Mouse (Mus musculus) naive thymus-derived CD4-positive, alpha-beta T cell, adult 2 months (primary cell): Measurements from ENCODE around the gene Glod5.
"Not testable (repeated sequence)": the region's sequence is repeated elsewhere in the genome, so short reads cannot be mapped to it uniquely, and the experiment has no call there.

Source experiments
- DNase-seq: peaks from one replicate; pipeline ENCODE4 v3.0.0-alpha.2; 2011; ENCODE audit warnings: low read depth

The Glod5 gene

DNA sequence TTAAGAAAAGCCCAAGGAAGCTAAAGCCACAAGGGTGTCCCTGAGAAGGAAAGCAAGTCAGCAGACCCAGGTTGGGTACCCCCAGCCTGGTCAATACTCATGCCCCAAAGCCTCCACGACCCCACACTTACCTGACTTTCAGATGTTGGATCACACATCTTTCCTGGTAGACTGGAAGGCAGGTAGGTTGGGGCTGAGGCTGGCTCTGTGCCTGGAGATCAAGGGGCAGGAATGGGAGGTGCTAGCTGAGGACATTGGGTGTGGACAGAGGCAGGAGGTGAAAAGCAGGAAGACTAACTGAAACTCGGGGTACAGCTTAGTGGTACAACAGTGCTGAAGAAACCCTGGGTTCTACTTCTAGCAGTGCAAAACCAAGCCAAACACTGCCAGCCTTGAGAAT, at the start of gene Glod5:
Gene Glod5, minus strand, starts transcription at position 207 of the 400 bp plus-strand sequence.
- no peak for DNase-seq

DNA sequence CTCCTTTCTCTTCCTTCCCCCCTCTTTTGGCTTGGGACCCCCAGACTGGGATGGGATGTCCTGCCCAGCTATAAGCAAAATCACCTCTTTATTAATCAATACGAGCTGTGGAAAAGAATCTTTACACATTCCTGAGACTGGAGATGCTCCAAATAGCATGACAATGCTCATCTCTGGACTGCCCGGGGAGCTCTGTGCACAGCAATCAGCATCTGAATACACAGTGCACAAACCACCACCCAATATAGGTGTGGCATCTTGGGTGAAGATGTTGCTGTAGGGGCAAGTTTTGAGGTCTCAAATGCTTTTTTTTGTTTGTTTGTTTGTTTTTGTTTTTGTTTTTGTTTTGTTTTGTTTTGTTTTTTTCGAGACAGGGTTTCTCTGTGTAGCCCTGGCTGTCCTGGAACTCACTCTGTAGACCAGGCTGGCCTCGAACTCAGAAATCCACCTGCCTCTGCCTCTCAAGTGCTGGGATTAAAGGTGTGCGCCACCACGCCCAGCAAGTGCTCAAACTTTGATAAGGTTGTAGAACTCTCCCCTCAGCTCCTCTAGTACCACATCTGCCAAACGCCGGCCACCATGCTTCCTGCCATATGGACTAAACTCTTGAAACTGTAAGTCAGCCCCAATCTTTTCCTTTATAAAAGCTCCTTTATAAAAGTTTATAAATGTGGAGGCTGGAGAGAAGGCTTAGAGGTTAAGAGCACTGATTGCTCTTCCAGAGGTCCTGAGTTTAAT, 32.9 kb upstream of the Glod5 start:
- DNase-seq = not testable (repeated sequence)

DNA sequence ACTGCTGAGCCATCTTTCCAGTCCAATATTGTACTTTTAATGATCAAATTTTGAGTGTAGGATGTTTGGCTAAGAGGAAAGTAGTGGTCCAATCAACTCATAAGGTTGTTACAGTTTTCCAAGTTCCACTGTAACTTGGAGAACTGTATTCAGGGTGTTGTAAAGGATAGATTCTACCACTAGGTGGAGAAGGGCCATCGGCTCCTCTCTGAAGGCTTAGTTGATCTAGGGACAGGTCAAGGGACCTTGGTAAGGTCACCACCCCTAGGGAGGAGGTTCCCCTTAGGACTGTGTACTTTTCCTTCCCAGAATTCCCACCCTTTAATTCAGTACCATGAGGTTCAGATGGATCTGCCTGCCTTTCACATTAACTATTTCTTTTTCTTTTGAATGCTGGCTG, 14.7 kb upstream of the Glod5 start:
- DNase-seq = peak; percentile 23

DNA sequence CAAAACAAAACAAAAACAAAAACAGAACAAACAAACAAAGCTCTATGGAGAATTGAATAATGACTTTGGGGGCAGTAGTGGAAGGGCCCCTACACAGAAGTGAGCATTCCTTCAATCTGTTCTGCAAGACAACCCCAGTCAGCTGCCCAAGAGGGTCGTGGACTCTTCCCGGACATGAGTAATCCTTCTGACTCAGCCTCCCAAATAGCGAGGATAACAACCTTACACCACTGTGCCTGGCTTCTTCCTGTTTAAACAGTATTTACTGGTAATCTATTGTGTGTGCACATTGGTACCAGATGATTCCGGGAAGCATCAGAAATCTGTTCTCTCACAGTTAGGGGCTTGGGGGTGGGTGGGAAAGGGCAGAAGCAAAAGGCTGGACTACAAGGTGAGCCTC, 8.5 kb upstream of the Glod5 start:
- no peak for DNase-seq

DNA sequence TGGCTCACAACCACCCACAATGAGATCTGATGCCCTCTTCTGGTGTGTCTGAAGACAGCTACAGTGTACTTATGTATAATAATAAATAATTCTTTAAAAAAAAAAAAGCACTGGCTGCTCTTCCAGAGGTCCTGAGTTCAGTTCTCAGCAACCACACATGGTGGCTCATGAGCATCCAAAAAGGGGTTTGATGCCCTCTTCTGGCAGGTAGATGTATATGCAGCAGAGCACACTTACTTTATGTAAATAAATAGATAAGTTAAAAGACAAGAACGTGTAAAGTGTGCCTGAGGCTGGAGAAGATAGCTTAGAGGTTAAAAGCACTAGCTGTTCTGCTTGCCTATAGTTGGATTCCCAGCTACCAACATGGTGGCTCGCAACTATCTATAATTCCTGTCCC, 6.5 kb upstream of the Glod5 start:
- no peak for DNase-seq

DNA sequence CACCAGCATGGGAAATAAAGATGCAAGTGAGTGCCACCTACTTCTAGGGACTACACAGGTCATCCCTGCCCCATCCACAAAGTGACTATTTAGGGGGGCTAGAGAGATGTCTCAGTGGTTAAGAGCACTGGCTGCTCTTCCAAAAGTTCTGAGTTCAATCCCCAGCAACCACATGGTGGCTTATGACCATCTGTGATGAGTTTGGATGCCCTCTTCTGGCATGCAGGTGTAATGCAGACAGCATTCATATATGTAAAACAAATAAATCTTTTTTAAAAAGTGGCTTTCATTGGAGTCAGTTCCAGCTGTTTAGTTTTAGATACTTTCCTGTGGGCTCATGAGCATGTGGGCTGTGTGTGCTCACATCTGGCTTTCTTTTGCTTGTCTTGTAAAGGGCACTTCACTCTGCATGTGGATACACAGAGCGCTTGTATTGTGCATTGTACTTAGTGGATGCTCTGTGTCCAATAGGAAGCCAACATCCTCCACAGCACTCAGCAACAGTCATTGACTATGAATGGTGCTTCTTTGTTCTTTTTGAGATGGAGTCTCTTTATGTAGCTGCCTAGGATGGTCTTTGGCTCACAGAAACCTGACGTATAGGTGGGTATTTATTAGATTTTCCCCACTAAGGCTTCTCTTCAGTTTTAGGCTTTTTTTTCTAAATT, 2.0 kb upstream of the Glod5 start:
- peak; percentile 21 for DNase-seq

DNA sequence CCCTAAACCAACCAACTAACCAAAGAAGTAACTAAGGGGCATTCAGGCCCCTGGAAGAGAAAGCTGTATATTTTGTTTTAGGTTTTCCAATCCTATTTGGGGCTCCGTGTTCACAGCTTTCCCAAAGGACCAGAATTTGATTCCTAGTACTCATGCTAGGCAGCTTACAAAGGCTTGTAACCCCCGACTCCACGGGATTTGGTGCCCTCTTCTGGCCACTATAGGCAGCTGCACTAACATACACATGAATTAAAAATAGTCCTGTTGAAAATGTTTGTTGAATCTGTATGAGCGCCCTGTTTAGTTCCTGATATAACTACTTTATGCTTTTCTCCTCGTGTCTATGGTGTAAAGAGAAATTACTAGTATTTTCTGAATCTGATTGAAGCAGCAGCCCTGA, 1.1 kb downstream of the Glod5 start:
- DNase-seq = peak; percentile 73

DNA sequence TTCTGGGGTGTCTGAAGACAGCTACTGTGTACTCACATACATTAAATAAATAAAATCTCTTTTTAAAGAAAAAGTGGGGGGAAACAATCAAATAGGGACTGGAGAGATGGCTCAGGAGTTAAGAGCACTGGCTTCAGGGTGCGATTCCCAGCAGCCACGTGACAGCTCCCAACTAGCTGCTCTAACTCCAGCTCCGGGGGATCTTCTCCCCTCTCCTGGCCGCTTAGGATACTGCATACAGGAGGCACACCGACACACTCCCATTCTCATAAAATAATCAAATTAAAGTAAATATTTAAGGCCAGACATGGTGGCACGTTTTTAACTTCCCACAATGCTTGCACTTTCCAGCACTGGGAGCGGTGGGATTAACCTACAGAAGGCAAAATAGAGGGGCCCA, 2.6 kb downstream of the Glod5 start:
- not testable (repeated sequence) for DNase-seq

DNA sequence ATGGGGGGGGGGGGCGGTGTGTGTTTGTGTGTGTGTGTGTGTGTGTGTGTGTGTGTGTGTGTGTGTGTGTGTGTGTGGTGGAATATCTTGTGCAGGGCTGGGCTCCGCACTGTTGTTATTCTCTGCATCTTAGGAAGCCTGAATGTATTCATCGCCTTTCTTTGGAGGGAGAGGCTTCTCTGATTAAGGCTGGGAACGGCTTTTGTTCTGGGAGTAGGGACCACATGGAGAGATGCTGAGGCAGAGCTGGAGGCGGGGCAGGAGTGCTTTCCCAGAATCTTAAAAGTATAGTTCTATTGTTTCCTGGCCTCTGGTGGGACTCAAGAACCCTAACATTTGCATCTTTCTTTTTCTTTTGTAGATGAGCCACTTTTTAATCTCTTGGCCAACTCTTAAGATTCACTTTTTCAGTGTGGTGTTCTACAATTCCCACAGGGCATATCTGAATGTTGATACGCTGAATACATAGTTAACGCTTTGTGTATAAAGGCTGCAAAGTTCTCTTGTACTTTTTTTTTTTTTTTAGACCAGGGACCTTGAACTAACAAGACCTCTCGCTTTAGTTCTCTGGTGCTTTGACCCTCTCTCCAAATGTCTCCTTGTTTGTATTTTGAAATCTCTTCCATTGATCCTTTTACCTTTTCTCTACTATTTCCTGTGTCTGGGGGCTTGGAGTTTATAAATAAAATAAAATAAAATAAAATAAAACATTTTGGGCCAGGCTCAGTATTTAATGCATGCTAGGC, 4.5 kb downstream of the Glod5 start:
- DNase-seq = no peak

DNA sequence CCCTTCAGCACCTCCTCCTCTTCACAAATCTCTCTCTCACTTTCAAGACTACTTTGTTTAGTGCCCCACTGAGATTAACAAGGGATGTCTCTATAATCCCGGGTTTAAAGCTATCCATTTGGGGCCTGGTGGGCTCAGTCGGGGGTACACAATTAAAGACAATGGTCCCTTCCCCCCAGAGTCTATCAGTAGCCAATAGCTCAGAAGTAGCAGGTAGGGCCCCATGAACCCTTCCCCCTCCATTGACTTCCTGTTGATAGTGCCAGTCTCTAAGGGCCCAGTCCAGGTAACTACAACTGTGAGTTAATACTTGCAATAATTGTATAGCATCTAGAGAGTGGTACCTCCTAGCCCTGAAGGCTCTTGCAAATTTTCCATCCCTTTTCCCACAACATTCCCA, 5.1 kb downstream of the Glod5 start:
- DNase-seq = no peak

DNA sequence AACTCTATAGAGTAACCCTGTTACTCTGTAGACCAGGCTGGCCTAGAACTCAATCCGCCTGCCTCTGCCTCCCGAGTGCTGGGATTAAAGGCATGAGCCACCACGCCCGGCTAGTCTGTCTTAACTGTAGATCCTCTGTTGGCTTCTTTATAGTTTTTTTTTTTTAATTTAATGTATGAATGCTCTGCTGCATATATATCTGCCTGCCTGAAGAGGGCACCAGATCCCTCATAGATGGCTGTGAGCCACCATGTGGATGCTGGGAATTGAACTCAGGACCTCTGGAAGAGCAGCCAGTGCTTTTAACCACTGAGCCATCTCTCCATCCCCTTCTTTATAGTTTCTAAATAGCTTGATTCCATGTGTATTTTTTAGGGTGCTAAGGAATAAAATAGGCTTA, 8.9 kb downstream of the Glod5 start:
- not testable (repeated sequence) for DNase-seq

DNA sequence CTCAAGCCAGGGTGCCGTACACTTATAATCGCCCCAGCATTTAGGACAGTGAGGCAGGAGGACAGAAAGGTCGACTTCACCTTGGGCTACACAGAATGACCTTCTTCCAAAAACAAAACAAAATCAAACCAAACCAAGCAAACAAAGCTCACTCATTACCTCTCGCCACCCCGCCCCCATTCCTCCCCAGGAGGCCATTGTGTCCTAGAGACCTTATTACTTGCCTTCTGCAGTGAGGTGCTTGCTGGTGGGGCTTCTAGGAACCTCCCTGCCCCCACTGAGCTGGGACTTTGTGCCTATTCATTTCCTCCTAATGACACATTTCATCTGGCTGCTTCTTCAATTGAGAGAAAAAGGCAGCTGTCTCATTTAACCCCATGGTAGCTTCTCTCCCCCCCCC, 9.7 kb downstream of the Glod5 start:
- no peak for DNase-seq

DNA sequence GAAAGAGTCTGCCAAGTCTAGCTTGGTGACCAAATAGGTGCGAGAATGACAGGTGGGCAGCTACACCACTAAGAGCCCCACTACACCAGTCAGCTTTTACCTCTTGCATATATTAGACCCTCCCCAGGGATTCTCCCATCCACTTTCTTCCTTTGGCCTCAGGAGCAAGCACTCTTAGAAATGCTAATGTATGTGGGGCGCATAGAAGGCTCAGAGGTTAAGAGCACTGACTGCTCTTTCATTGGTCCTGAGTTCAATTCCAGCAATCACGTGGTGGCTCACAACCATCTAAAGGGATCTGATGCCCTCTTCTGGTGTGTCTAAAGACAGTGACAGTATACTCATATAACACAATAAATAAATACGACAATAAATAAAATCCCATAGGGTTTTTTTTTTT, 15.3 kb downstream of the Glod5 start:
- no peak for DNase-seq

DNA sequence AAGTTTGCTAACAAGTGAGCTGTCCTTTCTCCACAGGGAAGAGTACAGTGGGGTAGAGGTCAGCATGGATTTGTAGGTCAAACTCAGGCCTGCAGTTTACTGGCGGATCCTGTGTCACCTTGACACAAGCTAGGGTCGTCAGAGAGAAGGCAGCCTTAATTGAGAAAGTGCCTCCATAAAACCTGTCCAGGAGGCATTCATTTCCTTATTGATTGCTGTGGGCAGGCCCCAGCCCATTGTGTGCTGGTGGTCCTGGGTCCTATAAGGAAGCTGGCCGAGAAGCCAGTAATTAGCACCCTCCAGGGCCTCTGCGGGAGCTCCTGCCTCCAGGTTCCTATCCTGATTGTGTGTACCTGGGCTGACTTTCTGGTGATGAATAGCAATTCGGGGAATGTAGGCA, 16.3 kb downstream of the Glod5 start:
- no peak for DNase-seq

DNA sequence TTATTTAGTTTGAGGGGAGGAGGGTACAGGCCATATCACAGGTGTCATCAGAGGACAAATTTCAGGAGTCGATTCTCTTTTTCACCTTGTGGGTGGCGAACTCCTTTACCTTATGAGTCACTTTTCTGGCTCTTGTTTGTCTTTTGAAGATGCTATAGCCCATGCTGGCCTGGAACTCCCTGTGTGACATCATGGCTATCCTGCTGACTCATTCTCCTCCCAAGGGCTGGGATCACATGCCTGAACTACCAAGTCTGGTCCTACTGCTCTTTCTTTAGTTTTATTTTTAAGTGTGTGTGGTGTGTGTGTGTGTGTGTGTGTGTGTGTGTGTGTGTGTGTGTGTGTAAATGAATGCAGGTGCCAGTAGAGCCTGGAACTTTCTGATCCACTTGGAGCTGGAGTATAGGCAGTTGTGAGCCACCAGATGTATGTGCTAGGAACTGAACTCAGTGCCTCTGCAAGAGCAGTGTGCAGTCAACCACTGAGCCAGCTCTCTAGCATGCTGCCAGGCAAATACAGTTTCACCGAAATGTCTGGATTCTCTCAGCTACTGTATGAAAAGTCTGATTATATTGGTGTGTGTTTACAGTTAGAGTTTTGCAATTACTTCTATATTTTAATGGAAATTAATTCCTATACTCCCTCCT, 17.6 kb downstream of the Glod5 start:
- no peak for DNase-seq

DNA sequence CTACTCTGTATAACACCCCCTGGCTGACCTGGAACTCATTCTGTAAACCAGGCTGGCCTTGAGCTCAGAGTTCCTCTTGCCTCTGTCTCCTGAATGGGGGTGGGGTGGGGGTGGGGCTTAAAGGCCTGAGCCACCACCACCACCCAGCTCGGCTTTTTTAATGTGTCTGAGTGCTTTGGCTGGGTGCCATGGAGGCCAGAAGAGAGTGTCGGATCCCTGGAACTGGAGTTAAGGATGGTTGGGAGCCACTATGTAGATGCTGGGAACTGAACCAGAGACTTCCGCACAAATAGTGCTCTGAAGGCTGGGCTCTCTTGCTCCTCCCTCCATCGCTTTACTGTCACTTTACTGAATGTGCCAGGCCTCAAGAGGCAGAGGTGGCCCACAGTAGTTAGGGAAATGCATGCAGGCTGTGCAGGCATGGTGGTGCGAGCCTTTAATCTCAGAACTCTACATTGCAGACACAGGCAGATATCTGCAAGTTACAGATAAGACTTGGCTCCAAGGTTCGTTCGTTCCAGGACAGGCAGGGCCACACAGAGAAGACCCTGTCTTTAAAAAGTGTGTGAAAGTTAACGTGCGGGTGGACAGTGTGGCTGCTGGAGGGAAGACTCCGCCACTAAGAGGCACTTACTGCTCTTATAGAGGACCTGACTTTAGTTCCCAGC, 25.1 kb downstream of the Glod5 start:
- no peak for DNase-seq

DNA sequence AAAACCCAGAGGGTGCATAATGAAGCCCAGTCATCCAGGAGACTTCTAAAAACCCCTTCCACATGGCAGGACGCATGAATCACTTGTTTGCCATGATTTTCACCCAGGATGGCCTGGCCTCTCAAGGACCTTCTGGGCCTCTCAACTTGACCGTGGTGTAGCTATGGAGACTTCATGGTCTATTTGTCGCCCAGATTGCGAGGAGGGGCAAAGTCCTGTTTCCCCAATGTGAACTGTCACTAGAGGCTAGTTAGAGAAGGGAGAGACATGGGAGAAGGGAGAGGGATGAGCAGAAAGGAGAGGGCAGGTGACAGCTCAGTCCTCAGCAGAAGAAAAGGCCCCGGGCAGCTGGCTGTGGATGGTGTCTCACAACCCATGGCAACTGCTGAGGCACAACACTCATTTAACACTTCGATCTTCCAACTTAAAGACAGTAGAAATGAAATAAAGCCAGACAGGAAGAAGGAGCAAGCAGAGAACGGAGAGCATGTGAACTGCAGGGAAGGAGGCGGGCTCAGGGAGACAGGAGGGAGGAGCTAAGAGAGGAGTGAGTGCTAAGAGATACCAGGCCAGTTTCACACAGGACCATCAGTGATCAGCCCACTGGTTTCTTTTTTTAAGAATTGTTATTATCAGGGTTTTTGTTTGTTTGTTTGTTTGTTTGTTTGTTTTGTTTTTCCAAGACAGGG, 25.8 kb downstream of the Glod5 start:
- DNase-seq = no peak

DNA sequence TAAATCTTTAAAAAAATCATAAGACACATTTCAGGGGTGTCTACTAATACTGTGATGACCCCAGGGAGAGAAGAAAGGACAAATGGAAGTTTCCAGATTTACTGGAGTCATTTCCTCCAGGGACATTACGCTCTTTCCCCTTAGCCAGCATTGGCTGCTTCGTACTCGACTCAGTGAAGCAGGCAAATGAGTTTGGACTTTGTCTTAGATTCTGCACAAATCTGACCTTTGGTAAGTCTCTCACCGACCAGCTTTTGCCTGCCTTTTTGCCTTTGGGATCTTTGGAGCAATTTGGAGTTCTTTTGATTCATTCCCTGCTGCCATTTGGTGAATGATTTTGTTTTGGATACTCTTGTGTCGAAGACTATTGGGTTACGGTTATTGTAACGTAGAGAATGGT, 36.9 kb downstream of the Glod5 start:
- no peak for DNase-seq

DNA sequence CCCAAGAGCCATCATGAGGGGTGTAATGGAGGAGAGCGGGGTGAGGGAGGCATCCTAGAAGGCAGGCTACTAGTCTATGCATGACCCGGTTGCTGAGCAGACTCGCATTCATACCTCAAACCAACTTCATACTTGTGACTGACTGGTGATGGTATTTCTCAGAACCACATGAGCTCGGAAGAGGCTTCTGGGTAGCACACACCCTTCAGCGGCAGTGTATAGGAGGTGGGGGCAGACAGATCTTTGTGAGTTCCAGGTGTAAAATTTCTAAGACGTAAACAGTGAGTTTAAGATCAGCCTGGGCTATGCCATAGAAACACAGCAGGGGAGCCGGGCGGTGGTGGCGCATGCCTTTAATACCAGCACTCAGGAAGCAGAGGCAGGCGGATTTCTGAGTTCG, 40.4 kb downstream of the Glod5 start, which contains the start of gene Gata1:
Gene Gata1, minus strand, starts transcription at position 180 of the 400 bp plus-strand sequence.
- DNase-seq = no peak

DNA sequence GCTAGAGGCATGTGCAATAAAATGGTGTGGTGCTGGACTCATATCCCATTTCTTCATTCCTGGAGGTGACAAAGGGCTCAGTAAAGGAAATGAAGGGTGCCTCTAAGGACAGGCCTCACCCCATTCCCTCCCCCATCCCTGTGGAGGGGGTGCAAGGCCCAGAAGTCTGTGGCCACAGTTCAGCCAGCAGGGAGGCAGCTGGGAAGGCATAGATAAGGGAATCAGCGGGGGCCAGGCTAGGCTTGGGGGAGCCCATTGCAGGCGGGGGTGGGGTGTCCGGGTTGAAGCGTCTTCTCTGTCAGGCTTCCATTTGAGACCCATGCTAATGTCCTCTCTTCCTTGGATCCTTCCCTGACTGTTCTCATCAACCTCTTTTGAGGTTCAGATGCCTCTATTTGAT, 47.0 kb downstream of the Glod5 start:
- no peak for DNase-seq

DNA sequence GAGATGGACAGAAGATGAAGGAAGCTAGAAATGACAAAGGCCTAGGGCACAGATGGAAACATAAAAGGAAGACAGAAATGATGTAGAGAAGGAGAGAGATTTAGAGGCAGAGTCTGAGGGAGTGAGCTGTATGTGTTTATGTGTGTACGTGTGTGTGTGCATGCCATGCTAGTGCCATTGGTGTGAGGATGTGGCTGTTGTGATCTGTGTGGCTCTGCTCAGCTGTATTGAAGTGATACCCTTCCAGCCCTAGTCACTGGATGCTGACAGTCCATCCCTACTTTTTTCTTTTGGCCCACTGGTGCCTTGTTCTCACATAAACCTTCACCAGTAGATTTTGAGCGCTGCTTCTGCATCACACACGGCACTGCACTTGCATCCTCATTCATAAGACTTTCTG, 49.4 kb downstream of the Glod5 start:
- DNase-seq = no peak
